Mouse (Mus musculus) heart, embryonic 12.5 days (tissue): Measurements from ENCODE around the gene Olfr49. TPM values are rescaled to one million over a fixed set of nuclear protein-coding genes. Genes with fewer than 3 reads are reported as not detected.

Experiments
- ATAC-seq: fragments of 200-750 bp; cut with Nextera tagmentation; 2 replicates; pipeline ENCODE4 v1.8.0; 2017; ENCODE audit warnings: moderate TSS enrichment, moderate library complexity; ENCODE audit not compliant: insufficient number of reproducible peaks, low FRiP score
- H3K27ac ChIP-seq: fragments of 300-500 bp; sonication (generic); 2 replicates; pipeline ENCODE4 v1.5.1; 2016; ENCODE audit warnings: mild to moderate bottlenecking, moderate library complexity; ENCODE audit not compliant: poor library complexity, severe bottlenecking
- H3K27me3 ChIP-seq: fragments of 300-500 bp; sonication (generic); replicated peaks from 2 replicates; pipeline ENCODE4 v1.6.1; 2016; ENCODE audit warnings: mild to moderate bottlenecking, moderate library complexity
- H3K36me3 ChIP-seq: fragments of 300-500 bp; sonication (generic); 2 replicates; pipeline ENCODE4 v1.6.1; 2016; ENCODE audit warnings: mild to moderate bottlenecking, moderate library complexity
- H3K4me1 ChIP-seq: fragments of 300-500 bp; sonication (generic); replicated peaks from 2 replicates; pipeline ENCODE4 v1.6.1; 2016; ENCODE audit warnings: mild to moderate bottlenecking
- H3K4me2 ChIP-seq: fragments of 300-500 bp; sonication (generic); 2 replicates; pipeline ENCODE4 v1.6.1; 2016; ENCODE audit warnings: mild to moderate bottlenecking, moderate library complexity
- H3K4me3 ChIP-seq: fragments of 300-500 bp; sonication (generic); 2 replicates; pipeline ENCODE4 v1.5.1; 2016; ENCODE audit warnings: mild to moderate bottlenecking
- H3K9ac ChIP-seq: fragments of 300-500 bp; sonication (generic); 2 replicates; pipeline ENCODE4 v1.6.1; 2016; ENCODE audit warnings: mild to moderate bottlenecking, moderate library complexity
- H3K9me3 ChIP-seq: fragments of 300-500 bp; sonication (generic); replicated peaks from 2 replicates; pipeline ENCODE4 v1.6.1; 2016; ENCODE audit warnings: mild to moderate bottlenecking, moderate library complexity
- WGBS: fragments of 180-500 bp; shearing (Covaris S2); methylation state at CpG from one replicate; pipeline ENCODE4 v1.1.7; 2016; 5-methylcytosine and 5-hydroxymethylcytosine counted together
- polyA plus RNA-seq: library from polyadenylated mRNA; unstranded; fragments of >200 nt; fragmentation: Nextera tagmentation; extraction: Ambion mirVana; gene quantifications from 2 replicates; pipeline ENCODE4 v1.2.1, GENCODE M21; 2016

Gene Olfr49
- polyA plus RNA-seq, 1 experiment from 2014 or later = not detected

- no peaks in the 10 kb centered on the region for H3K36me3 ChIP-seq
- 77% methylated on average over 5 of the region's 5 CpGs for WGBS
- H3K4me1 ChIP-seq = no peaks in the 10 kb centered on the region
- H3K9me3 ChIP-seq = peaks cover 3% of the 10 kb centered on the region; the same call in 1 of the 2 replicates
- H3K27ac ChIP-seq = no peak overlapping the region
- no peak overlapping the region for H3K9ac ChIP-seq
- H3K4me3 ChIP-seq = no peak overlapping the region
- H3K4me2 ChIP-seq = no peak overlapping the region
- H3K27me3 ChIP-seq = 0 out of 2 replicates have a peak, but pooled peaks cover 3% of the 10 kb centered on the region
- ATAC-seq = no peak
These were observed 15.4 kb upstream of the Olfr49 start for GRCm38 (mm10) chr14:54300136-54300535.

GRCm38 (mm10) chr14:54276446-54276845 lies 8.3 kb downstream of the Olfr49 start:
- no peak overlapping the region for H3K27ac ChIP-seq
- WGBS = 79% methylated on average over 2 of the region's 2 CpGs
- no peak for ATAC-seq
- no peaks in the 10 kb centered on the region for H3K36me3 ChIP-seq
- H3K9me3 ChIP-seq = no peaks in the 10 kb centered on the region
- H3K4me1 ChIP-seq = no peaks in the 10 kb centered on the region
- H3K4me2 ChIP-seq = no peak overlapping the region
- no peak overlapping the region for H3K9ac ChIP-seq
- no peak overlapping the region for H3K4me3 ChIP-seq
- H3K27me3 ChIP-seq = no peaks in the 10 kb centered on the region

- H3K4me3 ChIP-seq = no peak overlapping the region
- H3K4me1 ChIP-seq = no peaks in the 10 kb centered on the region
- H3K4me2 ChIP-seq = no peak overlapping the region
- ATAC-seq = no peak
- WGBS = 83% methylated on average over 3 of the region's 3 CpGs
- H3K27me3 ChIP-seq = no peaks in the 10 kb centered on the region
- no peaks in the 10 kb centered on the region for H3K9me3 ChIP-seq
- peaks cover 22% of the 10 kb centered on the region for H3K36me3 ChIP-seq
- H3K9ac ChIP-seq = no peak overlapping the region
- H3K27ac ChIP-seq = no peak overlapping the region
These were observed 12.0 kb downstream of the Olfr49 start for GRCm38 (mm10) chr14:54272696-54273095.

- no peaks in the 10 kb centered on the region for H3K4me1 ChIP-seq
- WGBS = 78% methylated on average over 3 of the region's 3 CpGs
- H3K4me3 ChIP-seq = no peak overlapping the region
- H3K27me3 ChIP-seq = no peaks in the 10 kb centered on the region
- no peak overlapping the region for H3K9ac ChIP-seq
- no peak overlapping the region for H3K4me2 ChIP-seq
- no peak for ATAC-seq
- no peaks in the 10 kb centered on the region for H3K9me3 ChIP-seq
- no peak overlapping the region for H3K27ac ChIP-seq
- H3K36me3 ChIP-seq = peaks cover 28% of the 10 kb centered on the region
These were observed 12.6 kb downstream of the Olfr49 start for GRCm38 (mm10) chr14:54271976-54272606.

GRCm38 (mm10) chr14:54270413-54270812 lies 14.3 kb downstream of the Olfr49 start:
- H3K4me3 ChIP-seq = no peak overlapping the region
- H3K9me3 ChIP-seq = no peaks in the 10 kb centered on the region
- H3K4me1 ChIP-seq = peaks cover 8% of the 10 kb centered on the region
- ATAC-seq = no peak
- no peaks in the 10 kb centered on the region for H3K27me3 ChIP-seq
- peaks cover 36% of the 10 kb centered on the region for H3K36me3 ChIP-seq
- H3K27ac ChIP-seq = no peak overlapping the region
- no peak overlapping the region for H3K9ac ChIP-seq
- 80% methylated on average over 3 of the region's 3 CpGs for WGBS
- no peak overlapping the region for H3K4me2 ChIP-seq

GRCm38 (mm10) chr14:54269566-54269965 lies 15.2 kb downstream of the Olfr49 start:
- H3K9ac ChIP-seq = no peak overlapping the region
- H3K27ac ChIP-seq = no peak overlapping the region
- peaks cover 36% of the 10 kb centered on the region for H3K36me3 ChIP-seq
- peaks cover 16% of the 10 kb centered on the region for H3K4me1 ChIP-seq
- no peaks in the 10 kb centered on the region for H3K9me3 ChIP-seq
- no peak for ATAC-seq
- no peak overlapping the region for H3K4me2 ChIP-seq
- no peak overlapping the region for H3K4me3 ChIP-seq
- no peaks in the 10 kb centered on the region for H3K27me3 ChIP-seq
- 88% methylated on average over 3 of the region's 3 CpGs for WGBS

GRCm38 (mm10) chr14:54267966-54268365 lies 16.8 kb downstream of the Olfr49 start:
- H3K27ac ChIP-seq = no peak overlapping the region
- no peak for ATAC-seq
- H3K9ac ChIP-seq = no peak overlapping the region
- H3K9me3 ChIP-seq = no peaks in the 10 kb centered on the region
- peaks cover 21% of the 10 kb centered on the region for H3K4me1 ChIP-seq
- H3K27me3 ChIP-seq = no peaks in the 10 kb centered on the region
- peaks cover 49% of the 10 kb centered on the region for H3K36me3 ChIP-seq
- H3K4me2 ChIP-seq = no peak overlapping the region
- WGBS = 90% methylated on average over 10 of the region's 10 CpGs
- no peak overlapping the region for H3K4me3 ChIP-seq

- 72% methylated on average over 6 of the region's 6 CpGs for whole genome bisulfite sequencing
- Histone ChIP-seq H3K27ac (no peak overlapping the region), H3K4me1 (peaks cover 27% of the 10 kb centered on the region), H3K27me3 (no peaks in the 10 kb centered on the region), H3K4me3 (no peak overlapping the region), H3K4me2 (no peak overlapping the region), H3K36me3 (peaks cover 59% of the 10 kb centered on the region), H3K9me3 (no peaks in the 10 kb centered on the region), H3K9ac (no peak overlapping the region)
- no peak for ATAC-seq
These were observed 18.8 kb downstream of the Olfr49 start for GRCm38 (mm10) chr14:54265951-54266350.

GRCm38 (mm10) chr14:54265093-54265492 lies 19.6 kb downstream of the Olfr49 start:
- Histone ChIP-seq H3K4me2 (peak overlapping the region; percentile 45), H3K9ac (no peak overlapping the region), H3K27me3 (no peaks in the 10 kb centered on the region), H3K27ac (peak overlapping the region; percentile 75), H3K4me3 (peak overlapping the region; percentile 20), H3K9me3 (no peaks in the 10 kb centered on the region), H3K4me1 (peaks cover 36% of the 10 kb centered on the region), H3K36me3 (peaks cover 59% of the 10 kb centered on the region)
- no peak; the same call in 1 of the 2 replicates for ATAC-seq
- 53% methylated on average over 10 of the region's 10 CpGs for WGBS

- no peak overlapping the region for H3K4me3 ChIP-seq
- H3K27ac ChIP-seq = peak overlapping the region; percentile 75
- H3K36me3 ChIP-seq = peaks cover 52% of the 10 kb centered on the region
- H3K9ac ChIP-seq = no peak overlapping the region
- no peaks in the 10 kb centered on the region for H3K27me3 ChIP-seq
- no peak for ATAC-seq
- H3K4me1 ChIP-seq = peaks cover 43% of the 10 kb centered on the region
- WGBS = 60% methylated on average over 7 of the region's 7 CpGs
- H3K4me2 ChIP-seq = no peak overlapping the region
- no peaks in the 10 kb centered on the region for H3K9me3 ChIP-seq
These were observed 20.5 kb downstream of the Olfr49 start for GRCm38 (mm10) chr14:54264231-54264630.

GRCm38 (mm10) chr14:54263099-54263498 lies 21.6 kb downstream of the Olfr49 start:
- Histone ChIP-seq H3K4me2 (no peak overlapping the region), H3K27ac (no peak overlapping the region), H3K9ac (no peak overlapping the region), H3K27me3 (no peaks in the 10 kb centered on the region), H3K36me3 (peaks cover 41% of the 10 kb centered on the region), H3K4me3 (no peak overlapping the region), H3K9me3 (no peaks in the 10 kb centered on the region), H3K4me1 (peaks cover 50% of the 10 kb centered on the region)
- WGBS = 92% methylated on average over 6 of the region's 6 CpGs
- no peak for ATAC-seq

GRCm38 (mm10) chr14:54262622-54263021 lies 22.1 kb downstream of the Olfr49 start:
- Histone ChIP-seq H3K27me3 (no peaks in the 10 kb centered on the region), H3K4me3 (no peak overlapping the region), H3K36me3 (peaks cover 36% of the 10 kb centered on the region), H3K4me2 (no peak overlapping the region), H3K9me3 (no peaks in the 10 kb centered on the region), H3K27ac (no peak overlapping the region), H3K9ac (no peak overlapping the region), H3K4me1 (peaks cover 53% of the 10 kb centered on the region)
- 89% methylated on average over 8 of the region's 8 CpGs for WGBS
- ATAC-seq = no peak
